Mouse (Mus musculus) CH12.LX (cell line): ENCODE measurements at regions not wholly inside any gene's neighbourhood (a gene's known extent, or its start where the extent isn't known, plus 50 kb on each side); places are given as distances from the start of the nearest gene placed in this dataset.

Experiments used
- DNase-seq: peaks from one replicate; pipeline ENCODE4 v3.0.0-alpha.2; 2013; ENCODE audit errors: extremely low read depth
- H3K27ac ChIP-seq: 2 replicates; pipeline ENCODE4 v1.5.1; 2012; ENCODE audit warnings: low read depth, mild to moderate bottlenecking, control low read depth, moderate library complexity; ENCODE audit not compliant: insufficient read depth
- H3K27me3 ChIP-seq: replicated peaks from 2 replicates; pipeline ENCODE3; 2012; ENCODE audit warnings: inconsistent platforms
- H3K36me3 ChIP-seq, 2 experiments: replicated peaks in 1 of 2; 2 replicates each; pipeline versions ENCODE3 to v1.6.1; 2012; ENCODE audit warnings: inconsistent platforms in 1 of 2, low read length in 1 of 2, mild to moderate bottlenecking in 1 of 2, mixed read lengths in 1 of 2, moderate library complexity in 1 of 2; ENCODE audit not compliant: control insufficient read depth in 1 of 2, insufficient read depth in 1 of 2
- H3K4me1 ChIP-seq, 2 experiments: 2 replicates each; pipeline ENCODE4 v1.6.1; 2012; ENCODE audit warnings: inconsistent platforms in 1 of 2, moderate library complexity in 1 of 2; ENCODE audit not compliant: insufficient read depth in 2 of 2, control insufficient read depth in 1 of 2
- H3K4me2 ChIP-seq: 2 replicates; pipeline ENCODE4 v1.6.1; 2012; ENCODE audit warnings: low read depth, mild to moderate bottlenecking, control low read depth; ENCODE audit not compliant: poor library complexity, insufficient read depth, severe bottlenecking
- H3K4me3 ChIP-seq, 3 experiments: fragments of 150-350 bp in 1 of 3; sonication (generic) in 1 of 3; replicated peaks in 1 of 3; 2 replicates each; pipeline versions ENCODE3 to v1.5.1; 2011 to 2012; ENCODE audit warnings: low read depth in 2 of 3, low read length in 2 of 3, mild to moderate bottlenecking in 2 of 3, moderate library complexity in 2 of 3, control low read depth in 1 of 3, improper control_type of control experiment in 1 of 3, inconsistent platforms in 1 of 3, mixed read lengths in 1 of 3; ENCODE audit not compliant: poor library complexity in 1 of 3
- H3K79me2 ChIP-seq: replicated peaks from 2 replicates; pipeline ENCODE4 v1.6.1; 2012; ENCODE audit warnings: mild to moderate bottlenecking, moderate library complexity; ENCODE audit not compliant: control insufficient read depth, poor library complexity, insufficient read depth, severe bottlenecking; ENCODE audit errors: extremely low read depth
- H3K9ac ChIP-seq: 2 replicates; pipeline ENCODE4 v1.6.1; 2012; ENCODE audit warnings: low read depth, mild to moderate bottlenecking, control low read depth, moderate library complexity; ENCODE audit not compliant: insufficient read depth
- H3K9me3 ChIP-seq: replicated peaks from 2 replicates; pipeline ENCODE3; 2012; ENCODE audit warnings: low read length, inconsistent platforms, mixed read lengths
- CHD1 ChIP-seq: IDR thresholded peaks from 2 replicates; pipeline ENCODE4 v1.6.1; 2012; ENCODE audit warnings: low read depth, low read length, improper control_type of control experiment, inconsistent platforms
- CTCF ChIP-seq, 2 experiments: IDR thresholded peaks in 1 of 2; conservative IDR thresholded peaks in 1 of 2; 2 replicates each; pipeline ENCODE4 v1.5.1; 2011 to 2012; ENCODE audit warnings: low read depth in 2 of 2, low read length in 2 of 2, improper control_type of control experiment in 1 of 2, inconsistent platforms in 1 of 2, mild to moderate bottlenecking in 1 of 2, moderate library complexity in 1 of 2
- E2F4 ChIP-seq: IDR thresholded peaks from 2 replicates; pipeline ENCODE4 v1.6.1; 2011; ENCODE audit warnings: low read depth, low read length, improper control_type of control experiment; ENCODE audit not compliant: insufficient replicate concordance
- ELF1 ChIP-seq: IDR thresholded peaks from 2 replicates; pipeline ENCODE4 v1.6.1; 2014; ENCODE audit warnings: low read depth, mild to moderate bottlenecking, inconsistent platforms, low read length, improper control_type of control experiment
- ETS1 ChIP-seq: conservative IDR thresholded peaks from 2 replicates; pipeline ENCODE4 v1.6.1; 2012; ENCODE audit warnings: low read depth, mild to moderate bottlenecking, inconsistent platforms, low read length, improper control_type of control experiment, moderate library complexity
- JUN ChIP-seq: IDR thresholded peaks from 2 replicates; pipeline ENCODE4 v1.6.1; 2011; ENCODE audit warnings: low read depth, mild to moderate bottlenecking, low read length, improper control_type of control experiment, moderate library complexity; ENCODE audit not compliant: insufficient read depth
- KAT2A ChIP-seq: IDR thresholded peaks from 2 replicates; pipeline ENCODE4 v1.6.1; 2012; ENCODE audit warnings: low read length, improper control_type of control experiment, inconsistent platforms; ENCODE audit not compliant: insufficient replicate concordance
- MAX ChIP-seq: IDR thresholded peaks from 2 replicates; pipeline ENCODE4 v1.6.1; 2011; ENCODE audit warnings: low read length, improper control_type of control experiment
- MEF2A ChIP-seq: IDR thresholded peaks from 2 replicates; pipeline ENCODE4 v1.6.1; 2014; ENCODE audit warnings: low read depth, mild to moderate bottlenecking, inconsistent platforms, low read length, improper control_type of control experiment, borderline replicate concordance
- MXI1 ChIP-seq: IDR thresholded peaks from 2 replicates; pipeline ENCODE4 v1.6.1; 2011; ENCODE audit warnings: mild to moderate bottlenecking, low read depth, low read length, improper control_type of control experiment
- MYC ChIP-seq: IDR thresholded peaks from 2 replicates; pipeline ENCODE4 v1.6.1; 2011; ENCODE audit warnings: low read depth, mild to moderate bottlenecking, improper control_type of control experiment, low read length
- PAX5 ChIP-seq: IDR thresholded peaks from 2 replicates; pipeline ENCODE4 v1.6.1; 2012; ENCODE audit warnings: low read length, inconsistent platforms, mixed read lengths
- POLR2A ChIP-seq: IDR thresholded peaks from 2 replicates; pipeline ENCODE4 v1.6.1; 2011; ENCODE audit warnings: low read depth, mild to moderate bottlenecking, improper control_type of control experiment, low read length
- RCOR1 ChIP-seq: conservative IDR thresholded peaks from 2 replicates; pipeline ENCODE4 v1.6.1; 2012; ENCODE audit warnings: low read depth, mild to moderate bottlenecking, inconsistent platforms, low read length, improper control_type of control experiment
- SMC3 ChIP-seq: IDR thresholded peaks from 2 replicates; pipeline ENCODE4 v1.6.1; 2011; ENCODE audit warnings: low read depth, low read length, improper control_type of control experiment
- UBTF ChIP-seq: IDR thresholded peaks from 2 replicates; pipeline ENCODE4 v1.6.1; 2012; ENCODE audit warnings: low read depth, mild to moderate bottlenecking, inconsistent platforms, low read length, improper control_type of control experiment, moderate library complexity
- USF1 ChIP-seq: IDR thresholded peaks from 2 replicates; pipeline ENCODE4 v1.6.1; 2014; ENCODE audit warnings: low read depth, mild to moderate bottlenecking, inconsistent platforms, low read length, improper control_type of control experiment
- ZMIZ1 ChIP-seq: IDR thresholded peaks from 2 replicates; pipeline ENCODE4 v1.6.1; 2012; ENCODE audit warnings: low read depth, mild to moderate bottlenecking, inconsistent platforms, low read length, improper control_type of control experiment
- ZNF384 ChIP-seq: IDR thresholded peaks from 2 replicates; pipeline ENCODE4 v1.6.1; 2012; ENCODE audit warnings: low read depth, low read length, improper control_type of control experiment, inconsistent platforms
- dilution Hi-C: fragments of 300-500 bp; cut with MboI; formaldehyde crosslinking; loops from 2 replicates; pipeline ENCODE4 v1.14.3; 2020; ENCODE audit warnings: low sequenced_read_pairs; ENCODE audit not compliant: extremely low pct_unique_long_range_greater_than_20kb, extremely low pct_ligation_motif_present
- in situ Hi-C: fragments of 300-500 bp; cut with MboI; formaldehyde crosslinking; loops from 3 replicates; pipeline ENCODE4 v1.14.3; 2019; ENCODE audit warnings: low sequenced_read_pairs, low pct_ligation_motif_present, low pct_unique_long_range_greater_than_20kb, mixed read lengths

DNA sequence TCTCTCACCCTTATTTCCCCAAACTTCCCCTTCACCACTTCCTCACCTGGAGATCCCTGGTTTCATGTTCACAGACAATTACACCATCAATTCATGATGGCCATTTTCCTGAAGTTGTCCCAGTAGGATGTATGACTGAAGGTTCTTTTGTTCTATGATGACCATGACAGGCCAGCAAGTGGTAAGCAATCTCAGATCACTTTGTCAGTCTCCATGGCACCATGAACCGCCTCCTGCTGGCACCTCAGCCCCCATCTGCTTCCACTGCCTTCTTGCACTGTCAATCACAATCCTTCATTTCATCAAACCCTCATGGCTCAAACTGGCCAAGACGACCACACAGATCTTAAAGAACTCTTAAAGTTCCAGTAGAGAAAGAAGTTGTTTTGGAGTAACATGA lies 297.9 kb upstream of the Slc24a5 start:
- H3K27ac ChIP-seq: no peak overlapping the region
- no peaks in the 10 kb centered on the region for H3K79me2 ChIP-seq
- TF ChIP-seq E2F4: no peak
- no peak for TF ChIP-seq CTCF (conservative IDR thresholded peaks at IDR 0.05 in 1 of 2, IDR thresholded peaks at IDR 0.05 in 1 of 2; ENCODE audit: low read depth in 2 of 2, low read length in 2 of 2)
- TF ChIP-seq ETS1: no peak
- no peak for TF ChIP-seq MYC
- no peak for TF ChIP-seq MEF2A
- TF ChIP-seq MAX: no peak
- no peak for TF ChIP-seq JUN
- no peak for TF ChIP-seq PAX5
- no peak for TF ChIP-seq ZNF384
- TF ChIP-seq SMC3: no peak
- TF ChIP-seq ELF1: no peak
- no peak for TF ChIP-seq KAT2A
- TF ChIP-seq POLR2A: no peak
- no peak for TF ChIP-seq UBTF
- TF ChIP-seq RCOR1: no peak
- no peak for TF ChIP-seq MXI1
- no peak for TF ChIP-seq USF1
- no peak for DNase-seq
- no peak overlapping the region for H3K9ac ChIP-seq
- H3K27me3 ChIP-seq: no peaks in the 10 kb centered on the region
- peaks cover 76% of the 10 kb centered on the region for H3K9me3 ChIP-seq
- in situ Hi-C loops: no loop called here
- no peaks in the 10 kb centered on the region for H3K36me3 ChIP-seq
- H3K4me3 ChIP-seq: no peak overlapping the region
- H3K4me1 ChIP-seq: no peaks in the 10 kb centered on the region
- no peak overlapping the region for H3K4me2 ChIP-seq
- dilution Hi-C loops: no loop called here

DNA sequence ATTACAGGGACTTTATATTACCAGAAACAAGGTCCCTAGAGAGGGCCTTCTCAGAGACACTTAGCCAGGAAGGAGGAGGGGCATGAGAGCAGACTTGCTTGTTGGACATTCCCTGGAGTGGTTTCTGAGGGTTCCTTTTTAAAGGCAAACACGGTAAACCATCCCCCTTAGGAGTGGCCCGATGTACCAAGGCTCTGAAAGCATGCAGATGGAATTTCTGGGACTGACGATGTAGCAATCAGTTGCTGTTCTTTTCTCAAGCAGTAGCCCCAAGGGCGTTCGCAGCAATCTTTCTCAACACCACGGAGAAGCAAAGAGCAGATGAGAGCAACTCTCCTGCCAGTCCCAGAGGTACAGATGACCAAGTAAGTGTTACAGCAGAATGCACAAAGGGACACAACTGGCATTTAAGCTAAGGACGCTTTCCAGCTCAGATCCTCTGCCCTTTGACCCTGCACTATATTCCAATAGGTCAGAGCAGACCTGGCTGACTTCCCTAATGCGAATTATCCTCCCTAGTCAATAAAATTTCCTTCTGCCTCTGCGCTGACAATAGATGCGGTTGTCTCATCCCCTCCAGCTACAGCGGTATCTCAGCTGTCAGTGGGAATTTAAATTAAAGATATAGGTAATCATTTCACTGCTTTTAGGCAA lies 295.7 kb upstream of the Slc24a5 start:
- peaks cover 71% of the 10 kb centered on the region for H3K9me3 ChIP-seq
- H3K9ac ChIP-seq: no peak overlapping the region
- DNase-seq: no peak
- no peaks in the 10 kb centered on the region for H3K27me3 ChIP-seq
- no peaks in the 10 kb centered on the region for H3K4me1 ChIP-seq
- no peak overlapping the region for H3K27ac ChIP-seq
- dilution Hi-C loops: no loop called here
- in situ Hi-C loops: no loop called here
- no peak overlapping the region for H3K4me3 ChIP-seq
- TF ChIP-seq ZMIZ1 (no peak), CHD1 (no peak), MAX (no peak)
- no peaks in the 10 kb centered on the region for H3K79me2 ChIP-seq
- no peak overlapping the region for H3K4me2 ChIP-seq
- H3K36me3 ChIP-seq: no peaks in the 10 kb centered on the region
